Mouse (Mus musculus) adrenal gland, postnatal 10 days (tissue): ENCODE measurements around the gene Mvb12a. TPM values are rescaled to one million over a fixed set of nuclear protein-coding genes. Genes with fewer than 3 reads are reported as not detected.

ENCODE experiments used
- DNase-seq: peaks from one replicate; pipeline ENCODE4 v3.0.0; 2021; ENCODE audit warnings: mixed read lengths
- long read RNA-seq, 2 experiments: library from polyadenylated mRNA; stranded (forward); transcript quantifications; one replicate each; pipeline ENCODE4 v2.0.0; 2021
- total RNA-seq, 2 experiments: library from RNA; stranded (reverse); gene quantifications; 2 replicates each; pipeline ENCODE4 v1.2.3; 2021

Mvb12a gene
- total RNA-seq, result 10 to 100 TPM; 61.9 to 63.5 TPM
- long read RNA-seq, experiment 1, transcript Mvb12a-201 (9 exons, 1,062 nt), result major isoform, 81 of 97 reads
- long read RNA-seq, experiment 1, partial matches to known transcripts, result 10 of 97 reads
- long read RNA-seq, experiment 1, other reads (novel, unspliced or antisense), result 5 of 97 reads
- long read RNA-seq, experiment 2, transcript Mvb12a-201 (9 exons, 1,062 nt), result major isoform, 57 of 66 reads
- long read RNA-seq, experiment 2, partial matches to known transcripts, result 3 of 66 reads
- long read RNA-seq, experiment 2, other reads (novel, unspliced or antisense), result 5 of 66 reads

- peak; percentile 95 for DNase-seq
Observed at GRCm38 (mm10) chr8:71542632-71543343, at the start of gene Mvb12a. Gene Mvb12a, plus strand, starts transcription at chr8:71542922.

GRCm38 (mm10) chr8:71495039-71495438, 47.7 kb upstream of the Mvb12a start:
- peak; percentile 92 for DNase-seq

GRCm38 (mm10) chr8:71495811-71496210, 46.9 kb upstream of the Mvb12a start:
- no peak for DNase-seq

GRCm38 (mm10) chr8:71496481-71496880, 46.2 kb upstream of the Mvb12a start:
- peak; percentile 99 for DNase-seq

GRCm38 (mm10) chr8:71497077-71497645, 45.6 kb upstream of the Mvb12a start:
- DNase-seq, result no peak

- peak; percentile 51 for DNase-seq
Observed at GRCm38 (mm10) chr8:71497881-71498501, 44.7 kb upstream of the Mvb12a start.

GRCm38 (mm10) chr8:71498816-71499690, 43.7 kb upstream of the Mvb12a start:
- peak; percentile 49 for DNase-seq

- DNase-seq, result no peak
Observed at GRCm38 (mm10) chr8:71504349-71504748, 38.4 kb upstream of the Mvb12a start.

GRCm38 (mm10) chr8:71505326-71505725, 37.4 kb upstream of the Mvb12a start:
- no peak for DNase-seq

- peak; percentile 59 for DNase-seq
Observed at GRCm38 (mm10) chr8:71505979-71506378, 36.7 kb upstream of the Mvb12a start.

GRCm38 (mm10) chr8:71507589-71508104, 35.1 kb upstream of the Mvb12a start:
- peak; percentile 89 for DNase-seq

GRCm38 (mm10) chr8:71509316-71509715, 33.4 kb upstream of the Mvb12a start:
- no peak for DNase-seq

GRCm38 (mm10) chr8:71511644-71512043, 31.1 kb upstream of the Mvb12a start, which contains the start of gene Plvap:
Gene Plvap, minus strand, starts transcription at chr8:71511752.
- no peak for DNase-seq

- no peak for DNase-seq
Observed at GRCm38 (mm10) chr8:71513018-71513754, 29.5 kb upstream of the Mvb12a start.

GRCm38 (mm10) chr8:71515043-71515442, 27.7 kb upstream of the Mvb12a start:
- DNase-seq, result no peak

- DNase-seq, result no peak
Observed at GRCm38 (mm10) chr8:71516786-71517185, 25.9 kb upstream of the Mvb12a start.

- peak; percentile 82 for DNase-seq
Observed at GRCm38 (mm10) chr8:71519037-71519825, 23.5 kb upstream of the Mvb12a start.

- peak; percentile 98 for DNase-seq
Observed at GRCm38 (mm10) chr8:71521634-71522033, 21.1 kb upstream of the Mvb12a start.

- DNase-seq, result no peak
Observed at GRCm38 (mm10) chr8:71525226-71526050, 17.3 kb upstream of the Mvb12a start, which contains the start of gene Ccdc194. Gene Ccdc194, minus strand, starts transcription at chr8:71525711.
